Mouse (Mus musculus) CH12.LX (cell line): Measurements from ENCODE around the gene Ccdc15. TPM values are rescaled to one million over a fixed set of nuclear protein-coding genes. Genes with fewer than 3 reads are reported as not detected.

ENCODE experiments used
- DNase-seq: peaks from one replicate; pipeline ENCODE4 v3.0.0-alpha.2; 2013; ENCODE audit errors: extremely low read depth
- H3K27ac ChIP-seq: 2 replicates; pipeline ENCODE4 v1.5.1; 2012; ENCODE audit warnings: low read depth, mild to moderate bottlenecking, control low read depth, moderate library complexity; ENCODE audit not compliant: insufficient read depth
- H3K27me3 ChIP-seq: replicated peaks from 2 replicates; pipeline ENCODE3; 2012; ENCODE audit warnings: inconsistent platforms
- H3K36me3 ChIP-seq, 2 experiments: replicated peaks in 1 of 2; 2 replicates each; pipeline versions ENCODE3 to v1.6.1; 2012; ENCODE audit warnings: inconsistent platforms in 1 of 2, low read length in 1 of 2, mild to moderate bottlenecking in 1 of 2, mixed read lengths in 1 of 2, moderate library complexity in 1 of 2; ENCODE audit not compliant: control insufficient read depth in 1 of 2, insufficient read depth in 1 of 2
- H3K4me1 ChIP-seq, 2 experiments: 2 replicates each; pipeline ENCODE4 v1.6.1; 2012; ENCODE audit warnings: inconsistent platforms in 1 of 2, moderate library complexity in 1 of 2; ENCODE audit not compliant: insufficient read depth in 2 of 2, control insufficient read depth in 1 of 2
- H3K4me2 ChIP-seq: 2 replicates; pipeline ENCODE4 v1.6.1; 2012; ENCODE audit warnings: low read depth, mild to moderate bottlenecking, control low read depth; ENCODE audit not compliant: poor library complexity, insufficient read depth, severe bottlenecking
- H3K4me3 ChIP-seq, 3 experiments: fragments of 150-350 bp in 1 of 3; sonication (generic) in 1 of 3; replicated peaks in 1 of 3; 2 replicates each; pipeline versions ENCODE3 to v1.5.1; 2011 to 2012; ENCODE audit warnings: low read depth in 2 of 3, low read length in 2 of 3, mild to moderate bottlenecking in 2 of 3, moderate library complexity in 2 of 3, control low read depth in 1 of 3, improper control_type of control experiment in 1 of 3, inconsistent platforms in 1 of 3, mixed read lengths in 1 of 3; ENCODE audit not compliant: poor library complexity in 1 of 3
- H3K79me2 ChIP-seq: replicated peaks from 2 replicates; pipeline ENCODE4 v1.6.1; 2012; ENCODE audit warnings: mild to moderate bottlenecking, moderate library complexity; ENCODE audit not compliant: control insufficient read depth, poor library complexity, insufficient read depth, severe bottlenecking; ENCODE audit errors: extremely low read depth
- H3K9ac ChIP-seq: 2 replicates; pipeline ENCODE4 v1.6.1; 2012; ENCODE audit warnings: low read depth, mild to moderate bottlenecking, control low read depth, moderate library complexity; ENCODE audit not compliant: insufficient read depth
- H3K9me3 ChIP-seq: replicated peaks from 2 replicates; pipeline ENCODE3; 2012; ENCODE audit warnings: low read length, inconsistent platforms, mixed read lengths
- CHD1 ChIP-seq: IDR thresholded peaks from 2 replicates; pipeline ENCODE4 v1.6.1; 2012; ENCODE audit warnings: low read depth, low read length, improper control_type of control experiment, inconsistent platforms
- CTCF ChIP-seq, 2 experiments: IDR thresholded peaks in 1 of 2; conservative IDR thresholded peaks in 1 of 2; 2 replicates each; pipeline ENCODE4 v1.5.1; 2011 to 2012; ENCODE audit warnings: low read depth in 2 of 2, low read length in 2 of 2, improper control_type of control experiment in 1 of 2, inconsistent platforms in 1 of 2, mild to moderate bottlenecking in 1 of 2, moderate library complexity in 1 of 2
- ETS1 ChIP-seq: conservative IDR thresholded peaks from 2 replicates; pipeline ENCODE4 v1.6.1; 2012; ENCODE audit warnings: low read depth, mild to moderate bottlenecking, inconsistent platforms, low read length, improper control_type of control experiment, moderate library complexity
- HCFC1 ChIP-seq: IDR thresholded peaks from 2 replicates; pipeline ENCODE4 v1.6.1; 2012; ENCODE audit warnings: low read depth, mild to moderate bottlenecking, inconsistent platforms, low read length, improper control_type of control experiment
- IRF4 ChIP-seq: IDR thresholded peaks from 2 replicates; pipeline ENCODE4 v1.6.1; 2014; ENCODE audit warnings: low read depth, mild to moderate bottlenecking, inconsistent platforms, low read length, improper control_type of control experiment
- JUN ChIP-seq: IDR thresholded peaks from 2 replicates; pipeline ENCODE4 v1.6.1; 2011; ENCODE audit warnings: low read depth, mild to moderate bottlenecking, low read length, improper control_type of control experiment, moderate library complexity; ENCODE audit not compliant: insufficient read depth
- JUND ChIP-seq: conservative IDR thresholded peaks from 2 replicates; pipeline ENCODE4 v1.6.1; 2011; ENCODE audit warnings: low read depth, low read length, improper control_type of control experiment
- POLR2AphosphoS2 ChIP-seq: IDR thresholded peaks from 2 replicates; pipeline ENCODE4 v1.6.1; 2011; ENCODE audit warnings: low read depth, low read length, improper control_type of control experiment
- SMC3 ChIP-seq: IDR thresholded peaks from 2 replicates; pipeline ENCODE4 v1.6.1; 2011; ENCODE audit warnings: low read depth, low read length, improper control_type of control experiment
- USF1 ChIP-seq: IDR thresholded peaks from 2 replicates; pipeline ENCODE4 v1.6.1; 2014; ENCODE audit warnings: low read depth, mild to moderate bottlenecking, inconsistent platforms, low read length, improper control_type of control experiment
- USF2 ChIP-seq: conservative IDR thresholded peaks from 2 replicates; pipeline ENCODE4 v1.6.1; 2011; ENCODE audit warnings: low read depth, low read length, improper control_type of control experiment
- ZKSCAN1 ChIP-seq: IDR thresholded peaks from 2 replicates; pipeline ENCODE4 v1.6.1; 2012; ENCODE audit warnings: low read depth, inconsistent platforms, low read length, improper control_type of control experiment, borderline replicate concordance
- dilution Hi-C: fragments of 300-500 bp; cut with MboI; formaldehyde crosslinking; loops from 2 replicates; pipeline ENCODE4 v1.14.3; 2020; ENCODE audit warnings: low sequenced_read_pairs; ENCODE audit not compliant: extremely low pct_unique_long_range_greater_than_20kb, extremely low pct_ligation_motif_present
- in situ Hi-C: fragments of 300-500 bp; cut with MboI; formaldehyde crosslinking; loops from 3 replicates; pipeline ENCODE4 v1.14.3; 2019; ENCODE audit warnings: low sequenced_read_pairs, low pct_ligation_motif_present, low pct_unique_long_range_greater_than_20kb, mixed read lengths
- polyA plus RNA-seq: library from polyadenylated mRNA; unstranded; fragments of >175 nt; gene quantifications from 2 replicates; pipeline ENCODE4 v1.2.1, GENCODE M21; 2012; ENCODE audit warnings: low read depth; ENCODE audit not compliant: insufficient read length
- total RNA-seq, 2 experiments: library from RNA; depleted of rRNA; stranded (reverse); fragments of 300-350 nt in 1 of 2; fragments of >200 nt in 1 of 2; gene quantifications; 2 replicates each; pipeline ENCODE4 v1.2.3; 2012 to 2014

The Ccdc15 gene
- total and polyA plus RNA-seq, 3 experiments = 5.3 to 7.0 (median 6.3) TPM

DNA sequence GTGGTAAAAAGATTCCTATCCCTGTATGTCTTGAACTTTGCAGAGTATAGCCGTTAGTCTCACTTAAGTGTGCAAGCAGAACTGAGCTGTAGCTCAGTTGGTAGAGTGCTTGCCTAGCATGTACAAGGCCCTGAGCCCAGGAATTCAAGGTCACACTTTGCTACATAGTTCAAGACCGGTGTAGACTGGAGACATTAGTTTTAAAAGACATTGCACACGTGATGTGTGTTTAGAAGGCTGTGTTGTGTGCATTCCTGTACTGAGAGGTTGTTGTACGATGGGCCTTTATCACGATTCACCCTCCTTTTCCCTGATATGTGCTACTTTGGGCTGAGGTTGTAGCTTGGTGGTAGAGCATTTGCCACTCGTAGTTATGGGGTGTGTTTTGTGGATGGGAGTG lies 97.6 kb downstream of the Ccdc15 start:
- no peak for DNase-seq
- Histone ChIP-seq H3K4me3 (no peak overlapping the region), H3K9me3 (no peaks in the 10 kb centered on the region), H3K4me2 (no peak overlapping the region), H3K36me3 (peaks cover 0 to 30% of the 10 kb centered on the region in 2 experiments), H3K9ac (no peak overlapping the region), H3K4me1 (peaks cover 8 to 63% of the 10 kb centered on the region in 2 experiments), H3K27ac (no peak overlapping the region), H3K27me3 (no peaks in the 10 kb centered on the region), H3K79me2 (no peaks in the 10 kb centered on the region; the same call in 1 of the 2 replicates)
- TF ChIP-seq USF1 (no peak), POLR2AphosphoS2 (no peak), ZKSCAN1 (no peak), JUN (no peak), SMC3 (no peak), HCFC1 (no peak), CTCF (conservative IDR thresholded peaks at IDR 0.05 in 1 of 2, IDR thresholded peaks at IDR 0.05 in 1 of 2; ENCODE audit: low read depth in 2 of 2, low read length in 2 of 2) (no peak), USF2 (no peak), JUND (no peak), CHD1 (no peak), IRF4 (no peak)
- in situ Hi-C loops = no loop called here
- dilution Hi-C loops = no loop called here

DNA sequence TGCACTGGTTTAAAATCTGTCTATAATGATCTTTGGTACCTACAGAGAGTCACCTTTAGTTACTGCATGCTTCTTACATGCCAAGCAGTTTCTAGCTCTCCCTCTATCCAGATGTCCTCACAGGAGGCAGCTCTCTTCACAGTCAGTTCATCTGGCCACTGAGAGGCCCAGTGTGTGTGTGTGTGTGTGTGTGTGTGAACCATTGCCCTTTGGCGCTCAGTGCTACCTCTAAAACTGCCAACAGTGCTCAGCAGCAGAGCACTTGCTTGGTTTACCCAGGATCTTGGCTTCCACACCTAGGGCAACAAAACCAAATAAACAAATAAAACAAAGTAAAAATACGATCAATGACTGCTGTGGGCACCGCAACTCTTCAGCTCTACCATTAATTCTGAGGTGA lies 98.3 kb downstream of the Ccdc15 start:
- no peak overlapping the region for H3K27ac ChIP-seq
- TF ChIP-seq ETS1 = no peak
- no peaks in the 10 kb centered on the region; the same call in 1 of the 2 replicates for H3K79me2 ChIP-seq
- H3K9ac ChIP-seq = no peak overlapping the region
- DNase-seq = no peak
- in situ Hi-C loops (no loop called here), dilution Hi-C loops (no loop called here)
- no peaks in the 10 kb centered on the region for H3K27me3 ChIP-seq
- peaks cover 0 to 30% of the 10 kb centered on the region in 2 experiments for H3K36me3 ChIP-seq
- H3K4me3 ChIP-seq = no peak overlapping the region
- H3K4me2 ChIP-seq = no peak overlapping the region
- H3K9me3 ChIP-seq = no peaks in the 10 kb centered on the region
- H3K4me1 ChIP-seq = peaks cover 10 to 69% of the 10 kb centered on the region in 2 experiments

DNA sequence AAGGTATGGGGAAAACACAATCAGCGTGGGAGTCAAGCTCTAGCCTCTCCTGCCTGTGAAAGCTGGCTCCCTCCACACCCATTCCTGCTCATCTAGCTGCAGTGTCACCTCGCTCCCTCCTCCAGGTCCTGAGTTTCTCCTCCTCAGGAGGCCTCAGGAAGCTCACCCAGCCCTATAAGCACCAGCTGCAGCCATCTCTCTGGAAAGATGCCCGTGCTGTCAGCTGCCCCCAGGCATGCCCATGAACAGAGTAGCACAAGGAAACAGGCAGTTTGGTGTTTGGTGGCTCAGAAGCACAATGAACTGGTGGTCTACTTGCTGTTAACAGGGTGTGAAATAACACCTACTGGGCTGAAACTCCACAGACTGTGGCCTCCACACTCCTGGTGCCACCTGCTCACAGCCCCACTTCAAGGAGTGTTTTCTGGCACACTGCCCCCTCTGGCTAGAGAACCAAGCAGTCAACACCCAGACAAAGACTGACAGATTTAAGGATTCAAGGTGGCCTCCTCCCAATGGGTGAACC lies 99.8 kb downstream of the Ccdc15 start:
- no peaks in the 10 kb centered on the region for H3K9me3 ChIP-seq
- peak; percentile 33 for DNase-seq
- dilution Hi-C loops = no loop called here
- no peaks in the 10 kb centered on the region for H3K27me3 ChIP-seq
- H3K9ac ChIP-seq = no peak overlapping the region
- H3K27ac ChIP-seq = no peak overlapping the region
- H3K36me3 ChIP-seq = peaks cover 0 to 40% of the 10 kb centered on the region in 2 experiments
- H3K79me2 ChIP-seq = no peaks in the 10 kb centered on the region
- H3K4me3 ChIP-seq = no peak overlapping the region
- peak in 1 of 2 experiments; percentile 36; a peak in 1 of 4 replicates for TF ChIP-seq CTCF (conservative IDR thresholded peaks at IDR 0.05 in 1 of 2, IDR thresholded peaks at IDR 0.05 in 1 of 2; ENCODE audit: low read depth in 2 of 2, low read length in 2 of 2)
- no peak for TF ChIP-seq SMC3
- TF ChIP-seq, all 38 proteins: peak for 1
- in situ Hi-C loops = no loop called here
- H3K4me1 ChIP-seq = peaks cover 8 to 78% of the 10 kb centered on the region in 2 experiments
- no peak overlapping the region for H3K4me2 ChIP-seq
